Comparison of ENCODE assay signal across 14 mouse cellular contexts in genomic region chr5:106381919-106382318, GRCm38 (mm10).
DNase-seq lines count a peak whose midpoint lies in the region; TF ChIP-seq lines count a peak whose summit lies in the region.
"Had no signal": no experiment of that assay in that cellular context is flagged by ENCODE, and none has a peak within 500 bp of the region (broad histone marks: within the 10 kb centered on the region; RNA-seq: fewer than 3 reads in every experiment).

No protein-coding gene starts in this region.

- no peaks in the 10 kb centered on the region for H3K36me3 ChIP-seq in E14TG2a.4 (ENCODE audit: insufficient read depth, low read length)
- H3K36me3 ChIP-seq: heart, embryonic 15.5 days; limb, embryonic 12.5 days; neural tube, embryonic 12.5 days had no signal

- intact Hi-C loops in left cerebral cortex, postnatal 10 days (cut with DNase I) = no loop called here

- no peak for TF ChIP-seq POLR2A in cerebellum, adult 2 months (IDR thresholded peaks at IDR 0.05; ENCODE audit: borderline replicate concordance, insufficient read depth, low read length)

- no peak overlapping the region for H3K27ac ChIP-seq in layer of hippocampus, adult 2 months
- H3K27ac ChIP-seq in cerebellum, adult 2 months (ENCODE audit: insufficient read depth, low read length) = no peak overlapping the region
- H3K27ac ChIP-seq: heart, embryonic 15.5 days; limb, embryonic 12.5 days; neural tube, embryonic 12.5 days had no signal

- TF ChIP-seq CTCF in layer of hippocampus, adult 2 months (conservative IDR thresholded peaks at IDR 0.05) = peak; percentile 65
- TF ChIP-seq CTCF in E14TG2a.4 (conservative IDR thresholded peaks at IDR 0.05; ENCODE audit: low read length) = peak; percentile 64
- peak; percentile 66 for TF ChIP-seq CTCF in cerebellum, adult 2 months (IDR thresholded peaks at IDR 0.05; ENCODE audit: borderline replicate concordance, insufficient read depth, low read depth, low read length)

- 94% methylated on average over 3 of the region's 3 CpGs for WGBS in cerebellum, adult 2 months

- DNase-seq in layer of hippocampus, adult 2 months (ENCODE audit: low spot score in 2 of 2) = no peak
- DNase-seq in layer of hippocampus, adult 11-12 months (ENCODE audit: low spot score) = no peak
- DNase-seq in A20 (ENCODE audit: low read depth, low spot score) = peak; percentile 17
- peak; percentile 48 to 65 for DNase-seq in cerebellum, adult 2 months
- no peak for DNase-seq in urinary bladder, postnatal 25 days (ENCODE audit: low spot score)
- DNase-seq in left cerebral cortex, postnatal 10 days (ENCODE audit: extremely low spot score in 1 of 2, low spot score in 2 of 2) = no peak
- no peak for DNase-seq in left cerebral cortex, adult 18-20 months (ENCODE audit: low spot score in 2 of 2)
- DNase-seq: kidney, adult 11 months; spleen, adult 18-20 months had no signal

- H3K4me1 ChIP-seq in E14TG2a.4 (replicated peaks; ENCODE audit: low read depth, low read length) = peaks cover 40% of the 10 kb centered on the region
- H3K4me1 ChIP-seq in cerebellum, adult 2 months (ENCODE audit: control insufficient read depth, insufficient read depth, low read length) = no peaks in the 10 kb centered on the region
- H3K4me1 ChIP-seq: heart, embryonic 15.5 days; megakaryocyte, embryonic 14.5 days had no signal

- peaks cover 11% of the 10 kb centered on the region; the same call in 1 of the 2 replicates for H3K27me3 ChIP-seq in E14TG2a.4 (ENCODE audit: insufficient read depth, low read length)
- no peaks in the 10 kb centered on the region for H3K27me3 ChIP-seq in cerebellum, adult 2 months (ENCODE audit: control insufficient read depth, insufficient read depth, low read length)
- H3K27me3 ChIP-seq: heart, embryonic 15.5 days; limb, embryonic 12.5 days; megakaryocyte, embryonic 14.5 days; neural tube, embryonic 12.5 days had no signal

- H3K4me3 ChIP-seq in layer of hippocampus, adult 2 months = no peak overlapping the region
- no peak overlapping the region for H3K4me3 ChIP-seq in E14TG2a.4 (replicated peaks; ENCODE audit: low read length)
- no peak overlapping the region for H3K4me3 ChIP-seq in cerebellum, adult 2 months (replicated peaks; ENCODE audit: insufficient read depth, low read depth, low read length)
- H3K4me3 ChIP-seq: heart, embryonic 15.5 days; limb, embryonic 12.5 days; megakaryocyte, embryonic 14.5 days; neural tube, embryonic 12.5 days had no signal

- no peaks in the 10 kb centered on the region for H3K9me3 ChIP-seq in E14TG2a.4 (ENCODE audit: low read length)
- H3K9me3 ChIP-seq: heart, embryonic 15.5 days; limb, embryonic 12.5 days; neural tube, embryonic 12.5 days had no signal

Comparison
In these comparisons a context has a peak if more than half of its experiments do, and no peak if none do; other contexts are left out.
1. DNase-seq: peak in A20 (single experiment) and cerebellum, adult 2 months (2 of 2); none in layer of hippocampus, adult 2 months (0 of 2), layer of hippocampus, adult 11-12 months (single experiment), urinary bladder, postnatal 25 days (single experiment), left cerebral cortex, postnatal 10 days (0 of 2) and left cerebral cortex, adult 18-20 months (0 of 2).
2. Peak in every context shown above with its lines, with median percentiles within 50 percentile points of each other: CTCF ChIP-seq.